Mouse (Mus musculus) liver, adult 2 months (tissue): ENCODE data around the gene Gpatch8.

ENCODE experiments used
- CTCF ChIP-seq: fragments of 200-500 bp; IDR thresholded peaks from 2 replicates; pipeline ENCODE4 v1.5.1; 2011; ENCODE audit warnings: low read depth, low read length, control low read depth
- POLR2A ChIP-seq: fragments of 200-500 bp; IDR thresholded peaks from 2 replicates; pipeline ENCODE4 v1.6.1; 2011; ENCODE audit warnings: low read length, control low read depth; ENCODE audit not compliant: insufficient read depth; ENCODE audit errors: extremely low read depth

DNA sequence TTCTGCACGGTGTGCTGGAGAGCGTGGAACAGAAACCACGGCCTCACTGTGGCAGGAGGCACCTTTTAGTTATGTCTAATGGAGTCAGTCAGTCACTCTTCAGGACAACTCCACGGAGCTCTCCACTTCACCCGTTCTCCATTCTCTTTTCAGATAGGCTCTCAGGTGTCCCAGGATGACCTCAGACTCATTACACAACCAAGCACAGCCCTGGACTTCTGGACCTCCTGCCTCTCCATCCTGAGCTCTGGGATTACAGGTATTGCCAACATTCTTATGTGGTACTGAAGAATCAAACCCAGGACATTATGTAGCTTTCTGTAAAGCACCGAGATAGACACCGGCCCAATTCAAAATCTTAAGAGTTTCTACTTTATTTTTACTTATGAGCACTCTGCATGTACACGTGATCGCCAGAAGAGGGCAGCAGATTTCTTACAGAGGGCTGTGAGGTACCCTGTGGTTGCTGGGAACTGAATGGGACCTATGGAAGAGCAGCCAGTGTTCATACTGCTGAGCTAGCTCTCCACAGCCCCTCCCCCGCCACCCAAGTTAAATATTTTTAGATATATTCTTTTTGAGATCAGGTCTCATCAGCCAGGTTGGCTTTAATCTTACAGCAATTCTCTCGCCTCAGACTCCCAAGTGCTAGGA is 69.3 kb downstream of the Gpatch8 start:
- TF ChIP-seq CTCF (peak; percentile 57), POLR2A (no peak)
